Mouse (Mus musculus) spleen, adult 2 months (tissue): ENCODE data around the gene Gp9. TPM values are rescaled to one million over a fixed set of nuclear protein-coding genes. Genes with fewer than 3 reads are reported as not detected.

Source experiments
- DNase-seq, 2 experiments: peaks; one replicate each; pipeline versions ENCODE4 v3.0.0 to v3.0.0-alpha.2; 2012 to 2021; ENCODE audit warnings: low spot score in 2 of 2, low read depth in 1 of 2
- H3K27ac ChIP-seq: fragments of 200-500 bp; 2 replicates; pipeline ENCODE4 v1.5.1; 2012; ENCODE audit warnings: low read length, inconsistent platforms; ENCODE audit not compliant: insufficient read depth
- H3K27me3 ChIP-seq: fragments of 200-500 bp; 2 replicates; pipeline ENCODE4 v1.6.1; 2012; ENCODE audit warnings: mild to moderate bottlenecking, moderate library complexity, low read length, inconsistent platforms; ENCODE audit not compliant: control insufficient read depth, insufficient read depth
- H3K36me3 ChIP-seq: fragments of 200-500 bp; 2 replicates; pipeline ENCODE4 v1.6.1; 2012; ENCODE audit warnings: mild to moderate bottlenecking, low read length, inconsistent platforms; ENCODE audit not compliant: control insufficient read depth, insufficient read depth
- H3K4me1 ChIP-seq: fragments of 200-500 bp; 2 replicates; pipeline ENCODE4 v1.6.1; 2011; ENCODE audit warnings: inconsistent platforms; ENCODE audit not compliant: control insufficient read depth, insufficient read depth, insufficient read length
- H3K4me3 ChIP-seq: fragments of 200-500 bp; 2 replicates; pipeline ENCODE4 v1.5.1; 2011; ENCODE audit warnings: mild to moderate bottlenecking, inconsistent platforms; ENCODE audit not compliant: insufficient read depth, insufficient read length; ENCODE audit errors: extremely low read depth
- CTCF ChIP-seq: fragments of 200-500 bp; IDR thresholded peaks from 2 replicates; pipeline ENCODE4 v1.5.1; 2011; ENCODE audit warnings: mild to moderate bottlenecking, inconsistent platforms; ENCODE audit not compliant: insufficient read depth, insufficient read length, insufficient replicate concordance; ENCODE audit errors: extremely low read depth
- POLR2A ChIP-seq: fragments of 200-500 bp; IDR thresholded peaks from 2 replicates; pipeline ENCODE4 v1.6.1; 2011; ENCODE audit warnings: low read depth, low read length, inconsistent platforms
- WGBS: fragments of 180-500 bp; shearing (Covaris S2); methylation state at CpG from one replicate; pipeline ENCODE4 v1.1.7; 2018; 5-methylcytosine and 5-hydroxymethylcytosine counted together
- polyA plus RNA-seq: library from polyadenylated mRNA; depleted of rRNA; stranded (reverse); fragments of >200 nt; gene quantifications from 2 replicates; pipeline ENCODE4 v1.2.3, GENCODE M21; 2012

The Gp9 gene
- polyA plus RNA-seq, 1 experiment = 70.5 TPM

DNA sequence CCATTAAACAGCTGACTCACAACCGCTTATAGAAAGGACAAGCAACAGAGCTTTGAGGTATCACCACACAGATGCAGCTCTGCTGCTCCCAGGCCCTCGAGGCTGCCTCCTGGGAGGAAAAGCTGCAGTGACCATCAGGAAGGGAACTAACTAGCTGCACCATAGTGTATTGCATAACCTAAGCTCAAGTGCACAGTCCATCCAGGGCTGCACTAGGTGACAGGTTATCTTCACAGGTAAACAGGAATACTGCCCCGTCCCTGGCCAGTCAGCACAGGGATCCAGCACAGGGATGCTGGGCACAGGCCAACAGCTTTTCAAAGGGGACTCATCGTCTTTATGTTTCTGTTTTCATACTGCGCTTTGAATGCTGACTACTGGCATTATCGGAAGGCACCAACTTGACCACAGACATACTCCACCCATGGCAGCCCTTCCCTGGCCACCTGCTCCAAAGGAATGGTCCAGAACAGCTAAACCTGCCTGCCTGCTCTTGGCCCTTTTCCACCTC is 31.8 kb downstream of the Gp9 start:
- no peak for DNase-seq

GRCm38 (mm10) chr6:87810311-87810710 is 32.4 kb downstream of the Gp9 start:
- H3K27ac ChIP-seq = peak overlapping the region; percentile 92
- no peaks in the 10 kb centered on the region for H3K27me3 ChIP-seq
- peaks cover 16% of the 10 kb centered on the region for H3K4me1 ChIP-seq
- peaks cover 2% of the 10 kb centered on the region; the same call in 1 of the 2 replicates for H3K36me3 ChIP-seq
- TF ChIP-seq POLR2A (no peak), CTCF (no peak)
- 8% methylated on average over 6 of the region's 6 CpGs for WGBS
- peak overlapping the region; percentile 81 for H3K4me3 ChIP-seq
- DNase-seq = no peak

More for the DNA sequence above, 31.8 kb downstream of the Gp9 start:
- Histone ChIP-seq H3K4me1 (peaks cover 16% of the 10 kb centered on the region), H3K27ac (peak overlapping the region; percentile 92), H3K36me3 (peaks cover 2% of the 10 kb centered on the region; the same call in 1 of the 2 replicates), H3K27me3 (no peaks in the 10 kb centered on the region), H3K4me3 (peak overlapping the region; percentile 81)
- 22% methylated on average over 6 of the region's 6 CpGs for WGBS
- TF ChIP-seq CTCF (no peak), POLR2A (no peak)

- Histone ChIP-seq H3K27ac (peak overlapping the region; percentile 92), H3K4me3 (peak overlapping the region; percentile 81), H3K36me3 (peaks cover 2% of the 10 kb centered on the region; the same call in 1 of the 2 replicates), H3K4me1 (peaks cover 11% of the 10 kb centered on the region), H3K27me3 (no peaks in the 10 kb centered on the region)
- peak; percentile 41 to 69 for DNase-seq
- WGBS = under 1% methylated on average over 77 of the region's 77 CpGs
- TF ChIP-seq CTCF (no peak), POLR2A (peak; percentile 1; the same call in 1 of the 2 replicates)
Measured at GRCm38 (mm10) chr6:87810713-87811669, 33.1 kb downstream of the Gp9 start.

- no peaks in the 10 kb centered on the region for H3K27me3 ChIP-seq
- peak within 1 kb of the TSS; percentile 92 for H3K27ac ChIP-seq
- H3K36me3 ChIP-seq = peaks cover 4% of the 10 kb centered on the region
- WGBS = 1% methylated on average over 42 of the region's 56 CpGs
- H3K4me1 ChIP-seq = peaks cover 11% of the 10 kb centered on the region
- peak; percentile 66 to 92 for DNase-seq
- peak within 1 kb of the TSS; percentile 81 for H3K4me3 ChIP-seq
- TF ChIP-seq POLR2A (peak; percentile 95), CTCF (no peak)
Measured at GRCm38 (mm10) chr6:87811675-87812338, 33.9 kb downstream of the Gp9 start, which contains the start of gene Rab43. Gene Rab43 (minus strand): TSS chr6:87812164.

DNA sequence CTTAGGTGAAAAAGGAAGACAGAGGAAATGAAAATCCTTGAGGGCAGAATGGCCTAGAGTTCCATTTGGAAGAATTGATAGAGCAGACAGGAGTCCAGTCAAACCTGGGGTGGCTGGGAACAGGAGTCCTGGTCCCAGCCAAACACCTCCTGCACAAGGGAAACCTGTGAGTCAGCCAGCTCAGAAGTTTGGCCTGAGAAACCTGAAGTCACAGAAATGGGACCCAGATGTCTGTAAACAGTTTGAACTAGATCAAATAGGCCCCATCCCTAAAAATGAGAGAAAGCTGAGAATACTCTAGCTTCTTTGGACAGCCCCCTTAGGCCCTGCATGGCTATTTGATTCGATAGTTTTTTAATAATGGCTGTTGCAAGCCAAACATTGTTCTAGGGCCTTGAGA is 34.8 kb downstream of the Gp9 start:
- no peak for DNase-seq
- no peak for TF ChIP-seq CTCF
- no peak for TF ChIP-seq POLR2A
- 95% methylated on average over 1 of the region's 1 CpGs for WGBS
- Histone ChIP-seq H3K4me1 (peaks cover 11% of the 10 kb centered on the region), H3K27me3 (no peaks in the 10 kb centered on the region), H3K27ac (0 out of 2 replicates have a peak overlapping the region, but pooled peaks have one; percentile 64), H3K4me3 (no peak overlapping the region), H3K36me3 (peaks cover 6% of the 10 kb centered on the region)

- peaks cover 18% of the 10 kb centered on the region for H3K36me3 ChIP-seq
- WGBS = 94% methylated on average over 5 of the region's 5 CpGs
- no peak overlapping the region for H3K4me3 ChIP-seq
- H3K4me1 ChIP-seq = peaks cover 7% of the 10 kb centered on the region
- TF ChIP-seq POLR2A (no peak), CTCF (no peak)
- no peaks in the 10 kb centered on the region for H3K27me3 ChIP-seq
- no peak for DNase-seq
- H3K27ac ChIP-seq = no peak overlapping the region
Measured at GRCm38 (mm10) chr6:87814486-87814885, 36.6 kb downstream of the Gp9 start.
